Mouse (Mus musculus) liver, embryonic 14.5 days (tissue): ENCODE results near the gene Ehd2.

Experiments
- CTCF ChIP-seq: IDR thresholded peaks from 2 replicates; pipeline ENCODE4 v1.5.1; 2016; ENCODE audit warnings: antibody characterized with exemption, low read depth, control low read depth
- EP300 ChIP-seq: IDR thresholded peaks from 2 replicates; pipeline ENCODE4 v1.6.1; 2016; ENCODE audit warnings: antibody characterized with exemption, low read depth

DNA sequence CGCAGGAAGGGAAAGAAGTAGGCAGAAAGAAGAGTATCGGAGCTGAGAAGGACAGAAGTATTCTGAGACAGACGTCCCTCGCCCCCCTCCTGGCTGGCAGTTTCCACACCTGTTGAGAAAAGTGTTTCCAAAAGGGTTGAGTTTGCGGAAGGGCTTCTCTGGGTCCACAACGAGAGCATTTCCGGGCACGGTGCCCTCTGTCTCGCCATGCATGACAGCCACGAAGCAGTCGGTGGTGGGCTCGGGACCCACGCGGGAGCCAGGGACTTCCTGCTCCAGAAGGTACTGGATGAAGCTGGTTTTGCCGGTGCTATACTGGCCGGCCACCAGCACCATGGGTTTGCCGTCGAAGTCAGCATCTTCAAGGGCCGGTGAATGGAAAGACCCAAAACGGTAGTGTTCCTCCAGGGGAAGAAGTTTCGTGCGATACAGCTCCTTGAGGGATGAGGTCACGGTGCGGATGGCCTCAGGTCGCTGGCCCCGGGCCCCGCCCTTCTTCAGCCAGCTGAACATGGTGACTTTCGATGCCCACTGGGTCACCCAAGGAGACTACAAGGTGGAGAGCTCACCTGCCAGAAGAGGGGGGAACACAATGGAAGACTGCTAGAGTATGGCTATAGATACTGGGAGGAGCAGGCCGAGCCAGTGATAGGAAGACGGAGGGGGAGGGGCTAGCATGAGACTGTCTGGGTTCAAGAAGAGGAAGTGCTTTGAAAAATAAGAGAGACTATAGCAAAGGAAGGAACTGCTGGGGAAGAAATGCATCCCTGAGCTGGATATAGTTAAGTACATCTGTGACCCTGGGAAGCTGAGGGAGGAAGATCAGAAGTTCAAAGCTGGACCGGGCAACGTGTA lies 3.3 kb downstream of the Ehd2 start:
- TF ChIP-seq EP300 (no peak), CTCF (no peak)
